Mouse (Mus musculus): ENCODE results near the gene Ccl11. TPM values are rescaled to one million over a fixed set of nuclear protein-coding genes. Genes with fewer than 3 reads are reported as not detected.

The Ccl11 gene
- 11.9 and 12.4 TPM in 2 replicates for polyA plus RNA-seq (2015; fragmentation: Nextera tagmentation; extraction: Ambion mirVana)

- H3K4me3 ChIP-seq (replicated peaks), result 0 out of 2 replicates have a peak within 1 kb of the TSS, but pooled peaks have one; percentile 3
Measured at GRCm38 (mm10) chr11:82057646-82058045, at the start of gene Ccl11. Gene Ccl11 (plus strand): TSS chr11:82057823.

GRCm38 (mm10) chr11:82010115-82010514, 47.5 kb upstream of the Ccl11 start:
- H3K36me3 ChIP-seq, result no peaks in the 10 kb centered on the region
- no peaks in the 10 kb centered on the region for H3K9me3 ChIP-seq (replicated peaks)
- 97% methylated on average over 3 of the region's 3 CpGs for WGBS
- no peak overlapping the region for H3K4me3 ChIP-seq (replicated peaks)
- H3K9ac ChIP-seq, result no peak overlapping the region
- H3K4me1 ChIP-seq, result no peaks in the 10 kb centered on the region
- no peak overlapping the region for H3K27ac ChIP-seq
- ATAC-seq (replicated peaks; ENCODE audit: low FRiP score), result no peak
- H3K4me2 ChIP-seq, result no peak overlapping the region
- H3K27me3 ChIP-seq, result no peaks in the 10 kb centered on the region

More at GRCm38 (mm10) chr11:82057646-82058045, at the start of gene Ccl11:
- Histone ChIP-seq H3K4me1 (no peaks in the 10 kb centered on the region), H3K9me3 (replicated peaks) (no peaks in the 10 kb centered on the region), H3K4me2 (peak within 1 kb of the TSS; percentile 9; the same call in 1 of the 2 replicates), H3K27me3 (no peaks in the 10 kb centered on the region), H3K36me3 (no peaks in the 10 kb centered on the region), H3K9ac (no peak within 1 kb of the TSS), H3K27ac (no peak within 1 kb of the TSS)
- no peak for ATAC-seq (replicated peaks; ENCODE audit: low FRiP score)
- 54% methylated on average over 6 of the region's 6 CpGs for WGBS

DNA sequence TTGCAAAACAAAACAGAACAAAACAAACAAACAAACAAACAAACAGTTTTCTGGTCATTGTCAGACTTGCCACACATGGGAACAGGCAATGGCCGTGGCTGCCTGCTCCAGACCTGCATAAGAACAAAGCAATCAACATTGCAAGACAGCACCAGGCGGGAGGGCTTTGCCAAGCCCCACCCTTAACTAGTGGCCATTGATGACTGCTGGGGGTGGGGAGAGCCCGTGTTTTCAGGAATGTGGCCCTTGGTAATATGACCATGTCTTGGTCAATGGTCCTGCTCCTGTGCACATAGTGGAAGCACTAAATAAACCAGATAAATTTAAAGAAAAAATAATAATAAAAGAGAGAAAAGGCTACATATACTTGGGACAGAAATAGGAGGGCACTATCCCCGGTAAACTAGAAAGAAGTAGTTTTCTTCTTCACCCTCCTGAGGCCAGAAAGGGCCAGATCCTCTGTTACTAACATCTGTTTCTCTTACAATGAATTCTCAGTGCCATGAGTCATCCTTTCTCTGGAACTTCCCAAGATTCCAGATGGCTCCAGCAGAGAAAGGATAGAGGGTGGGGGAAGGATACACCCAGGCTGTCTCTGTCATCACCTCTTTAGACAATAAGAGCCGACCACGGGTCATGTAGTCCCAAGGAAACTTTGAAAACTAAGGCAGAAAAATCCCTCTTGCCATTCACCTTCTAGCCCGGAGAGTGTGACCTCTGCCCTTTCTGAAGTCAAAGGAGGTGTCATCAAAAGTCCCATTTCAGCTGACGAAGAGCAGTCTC, 46.0 kb upstream of the Ccl11 start:
- no peak overlapping the region for H3K27ac ChIP-seq
- no peaks in the 10 kb centered on the region for H3K27me3 ChIP-seq
- H3K9me3 ChIP-seq (replicated peaks), result no peaks in the 10 kb centered on the region
- H3K4me3 ChIP-seq (replicated peaks), result no peak overlapping the region
- 60% methylated on average over 8 of the region's 8 CpGs for WGBS
- no peaks in the 10 kb centered on the region for H3K36me3 ChIP-seq
- ATAC-seq (replicated peaks; ENCODE audit: low FRiP score), result no peak
- no peaks in the 10 kb centered on the region for H3K4me1 ChIP-seq
- no peak overlapping the region for H3K4me2 ChIP-seq
- no peak overlapping the region for H3K9ac ChIP-seq

GRCm38 (mm10) chr11:82013756-82014155, 43.9 kb upstream of the Ccl11 start:
- H3K4me1 ChIP-seq, result no peaks in the 10 kb centered on the region
- ATAC-seq (replicated peaks; ENCODE audit: low FRiP score), result no peak
- H3K9me3 ChIP-seq (replicated peaks), result no peaks in the 10 kb centered on the region
- H3K4me3 ChIP-seq (replicated peaks), result no peak overlapping the region
- H3K9ac ChIP-seq, result no peak overlapping the region
- H3K4me2 ChIP-seq, result no peak overlapping the region
- H3K36me3 ChIP-seq, result no peaks in the 10 kb centered on the region
- WGBS, result 12% methylated on average over 1 of the region's 1 CpGs
- no peak overlapping the region for H3K27ac ChIP-seq
- H3K27me3 ChIP-seq, result no peaks in the 10 kb centered on the region

DNA sequence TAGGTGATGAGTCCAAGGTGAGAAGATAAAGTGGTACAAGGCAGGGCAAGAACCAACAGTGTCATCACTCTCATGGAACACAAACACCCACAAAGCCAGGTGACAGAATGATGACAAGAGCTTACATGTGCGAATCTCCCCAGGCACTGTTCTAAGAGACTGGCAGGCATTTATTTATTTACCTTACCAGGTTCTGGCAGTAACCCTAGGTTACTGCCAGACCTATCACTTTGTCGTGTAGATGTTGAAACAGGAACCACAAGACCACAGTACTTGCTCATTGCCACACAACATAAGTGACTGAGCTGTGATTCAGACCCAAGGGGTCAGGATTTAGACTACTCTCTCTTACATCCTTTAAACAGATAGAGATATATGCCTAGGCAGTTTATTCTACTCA, 42.6 kb upstream of the Ccl11 start:
- no peak for ATAC-seq (replicated peaks; ENCODE audit: low FRiP score)
- no peak overlapping the region for H3K4me2 ChIP-seq
- no peaks in the 10 kb centered on the region for H3K36me3 ChIP-seq
- H3K4me3 ChIP-seq (replicated peaks), result no peak overlapping the region
- H3K27ac ChIP-seq, result no peak overlapping the region
- H3K4me1 ChIP-seq, result no peaks in the 10 kb centered on the region
- no peaks in the 10 kb centered on the region for H3K27me3 ChIP-seq
- WGBS, result 53% methylated on average over 2 of the region's 2 CpGs
- H3K9me3 ChIP-seq (replicated peaks), result no peaks in the 10 kb centered on the region
- no peak overlapping the region for H3K9ac ChIP-seq

GRCm38 (mm10) chr11:82016181-82016780, 41.3 kb upstream of the Ccl11 start:
- Histone ChIP-seq H3K9me3 (replicated peaks) (no peaks in the 10 kb centered on the region), H3K27me3 (no peaks in the 10 kb centered on the region), H3K36me3 (no peaks in the 10 kb centered on the region), H3K4me2 (no peak overlapping the region), H3K9ac (no peak overlapping the region), H3K27ac (no peak overlapping the region), H3K4me3 (replicated peaks) (no peak overlapping the region), H3K4me1 (no peaks in the 10 kb centered on the region)
- 71% methylated on average over 3 of the region's 3 CpGs for WGBS
- no peak for ATAC-seq (replicated peaks; ENCODE audit: low FRiP score)

GRCm38 (mm10) chr11:82019389-82019788, 38.2 kb upstream of the Ccl11 start:
- Histone ChIP-seq H3K4me2 (no peak overlapping the region), H3K27ac (no peak overlapping the region), H3K9ac (no peak overlapping the region), H3K4me3 (replicated peaks) (no peak overlapping the region), H3K27me3 (no peaks in the 10 kb centered on the region), H3K36me3 (no peaks in the 10 kb centered on the region), H3K9me3 (replicated peaks) (no peaks in the 10 kb centered on the region), H3K4me1 (no peaks in the 10 kb centered on the region)
- no peak for ATAC-seq (replicated peaks; ENCODE audit: low FRiP score)
- 46% methylated on average over 2 of the region's 2 CpGs for WGBS

- ATAC-seq (replicated peaks; ENCODE audit: low FRiP score), result no peak
- Histone ChIP-seq H3K36me3 (no peaks in the 10 kb centered on the region), H3K9ac (no peak overlapping the region), H3K4me3 (replicated peaks) (no peak overlapping the region), H3K27me3 (no peaks in the 10 kb centered on the region), H3K9me3 (replicated peaks) (no peaks in the 10 kb centered on the region), H3K27ac (no peak overlapping the region), H3K4me1 (no peaks in the 10 kb centered on the region), H3K4me2 (no peak overlapping the region)
Measured at GRCm38 (mm10) chr11:82019793-82020192, 37.8 kb upstream of the Ccl11 start.

DNA sequence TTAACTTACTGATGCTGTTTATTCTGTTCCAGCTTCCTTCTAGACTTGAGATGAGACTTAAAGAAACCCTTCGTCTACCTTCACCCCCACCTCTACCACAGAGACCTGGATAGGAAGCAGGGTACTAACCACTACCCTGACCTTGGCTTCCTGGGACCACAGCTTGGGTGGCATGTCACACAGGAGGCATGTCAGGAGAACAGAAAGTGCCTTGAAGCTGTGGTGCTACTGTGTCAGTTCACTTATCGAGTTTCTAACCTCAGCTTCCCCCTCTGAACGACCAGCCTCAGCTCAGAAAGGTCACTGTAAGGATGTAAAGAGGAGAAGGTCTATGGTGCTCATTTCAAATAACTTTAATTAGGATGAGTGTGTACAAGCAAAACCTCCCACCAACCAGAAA, 36.2 kb upstream of the Ccl11 start:
- Histone ChIP-seq H3K9me3 (replicated peaks) (no peaks in the 10 kb centered on the region), H3K27ac (no peak overlapping the region), H3K4me3 (replicated peaks) (no peak overlapping the region), H3K36me3 (no peaks in the 10 kb centered on the region), H3K9ac (no peak overlapping the region), H3K27me3 (no peaks in the 10 kb centered on the region), H3K4me2 (no peak overlapping the region), H3K4me1 (no peaks in the 10 kb centered on the region)
- 55% methylated on average over 3 of the region's 3 CpGs for WGBS
- ATAC-seq (replicated peaks; ENCODE audit: low FRiP score), result no peak

DNA sequence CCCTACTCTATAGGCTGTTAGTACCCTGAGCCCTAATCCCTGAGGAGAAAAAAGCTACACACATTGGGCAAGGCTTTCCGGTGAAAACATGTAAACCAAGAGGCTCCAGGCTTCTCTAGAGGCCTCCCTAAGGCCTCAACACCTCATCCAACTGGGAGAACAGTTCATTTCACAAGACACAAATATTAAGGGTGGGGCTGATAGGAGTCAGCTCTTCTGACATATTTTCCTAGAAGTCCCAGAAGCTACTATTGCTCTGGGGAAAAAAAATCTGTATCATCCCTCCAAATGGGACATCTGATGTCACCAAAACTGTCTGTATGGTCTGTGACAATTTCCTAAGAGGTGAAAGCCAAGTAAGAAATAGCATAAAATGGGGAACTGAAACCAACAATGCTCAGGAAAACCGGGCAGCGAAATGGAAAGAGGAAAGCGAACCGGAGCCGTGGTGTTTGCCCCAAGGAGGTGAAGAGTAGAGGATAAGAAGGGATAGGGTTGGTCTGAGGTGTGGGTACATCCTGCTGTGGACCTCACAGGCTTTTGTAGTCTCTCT, 35.0 kb upstream of the Ccl11 start:
- Histone ChIP-seq H3K36me3 (no peaks in the 10 kb centered on the region), H3K27me3 (no peaks in the 10 kb centered on the region), H3K4me2 (no peak overlapping the region), H3K4me1 (no peaks in the 10 kb centered on the region), H3K4me3 (replicated peaks) (no peak overlapping the region), H3K9me3 (replicated peaks) (no peaks in the 10 kb centered on the region), H3K9ac (no peak overlapping the region), H3K27ac (no peak overlapping the region)
- 85% methylated on average over 6 of the region's 6 CpGs for WGBS
- no peak for ATAC-seq (replicated peaks; ENCODE audit: low FRiP score)

DNA sequence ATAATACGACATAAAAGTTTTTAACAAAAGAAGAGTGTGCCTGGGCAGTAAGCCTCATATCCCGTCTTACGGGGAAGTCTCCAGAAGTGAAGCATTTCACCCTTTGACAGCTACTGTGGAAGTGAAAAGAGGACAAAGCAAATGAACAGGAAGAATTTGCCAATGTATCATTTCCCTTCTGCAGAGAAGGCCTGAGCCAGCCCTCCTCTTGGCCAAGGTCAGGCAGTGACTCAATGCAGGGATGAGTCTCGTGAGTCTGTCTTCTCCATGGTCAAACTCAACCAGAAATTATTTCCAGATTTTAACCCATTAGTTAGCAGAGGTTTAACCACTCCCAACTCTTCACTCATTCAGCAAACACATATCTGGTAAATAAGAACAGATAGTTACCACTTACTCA, 33.9 kb upstream of the Ccl11 start:
- H3K27ac ChIP-seq, result no peak overlapping the region
- H3K4me1 ChIP-seq, result no peaks in the 10 kb centered on the region
- no peaks in the 10 kb centered on the region for H3K27me3 ChIP-seq
- no peak overlapping the region for H3K9ac ChIP-seq
- no peak overlapping the region for H3K4me3 ChIP-seq (replicated peaks)
- WGBS, result 75% methylated on average over 4 of the region's 4 CpGs
- no peaks in the 10 kb centered on the region for H3K36me3 ChIP-seq
- H3K9me3 ChIP-seq (replicated peaks), result no peaks in the 10 kb centered on the region
- no peak for ATAC-seq (replicated peaks; ENCODE audit: low FRiP score)
- H3K4me2 ChIP-seq, result no peak overlapping the region

GRCm38 (mm10) chr11:82030171-82030570, 27.5 kb upstream of the Ccl11 start:
- no peak for ATAC-seq (replicated peaks; ENCODE audit: low FRiP score)
- Histone ChIP-seq H3K9me3 (replicated peaks) (no peaks in the 10 kb centered on the region), H3K27ac (no peak overlapping the region), H3K4me1 (peaks cover 16% of the 10 kb centered on the region; the same call in 1 of the 2 replicates), H3K4me3 (replicated peaks) (no peak overlapping the region), H3K36me3 (no peaks in the 10 kb centered on the region), H3K4me2 (no peak overlapping the region), H3K9ac (no peak overlapping the region), H3K27me3 (no peaks in the 10 kb centered on the region)
- 69% methylated on average over 2 of the region's 2 CpGs for WGBS
